Mouse (Mus musculus) stomach, embryonic 16.5 days (tissue): ENCODE data around the gene Atp5j2. TPM values are rescaled to one million over a fixed set of nuclear protein-coding genes. Genes with fewer than 3 reads are reported as not detected.

Source experiments
- ATAC-seq: fragments of 200-750 bp; cut with Nextera tagmentation; 2 replicates; pipeline ENCODE4 v1.8.0; 2017; ENCODE audit warnings: moderate number of reproducible peaks, moderate TSS enrichment; ENCODE audit not compliant: insufficient read depth, low FRiP score
- H3K27ac ChIP-seq: fragments of 300-500 bp; sonication (generic); 2 replicates; pipeline ENCODE4 v1.5.1; 2014; ENCODE audit warnings: low read length
- H3K27me3 ChIP-seq: fragments of 300-500 bp; sonication (generic); 2 replicates; pipeline ENCODE4 v1.6.1; 2014; ENCODE audit warnings: low read length, control low read depth, mixed read lengths; ENCODE audit not compliant: control insufficient read depth, insufficient read depth
- H3K36me3 ChIP-seq: fragments of 300-500 bp; sonication (generic); 2 replicates; pipeline ENCODE4 v1.6.1; 2014; ENCODE audit warnings: low read length; ENCODE audit not compliant: control insufficient read depth, insufficient read depth
- H3K4me1 ChIP-seq: fragments of 300-500 bp; sonication (generic); 2 replicates; pipeline ENCODE4 v1.6.1; 2014; ENCODE audit warnings: low read length, control low read depth, mixed read lengths; ENCODE audit not compliant: control insufficient read depth, insufficient read depth
- H3K4me2 ChIP-seq: fragments of 300-500 bp; sonication (generic); 2 replicates; pipeline ENCODE4 v1.6.1; 2014; ENCODE audit warnings: low read depth, low read length, mixed read lengths
- H3K4me3 ChIP-seq: fragments of 300-500 bp; sonication (generic); replicated peaks from 2 replicates; pipeline ENCODE4 v1.5.1; 2014; ENCODE audit warnings: mild to moderate bottlenecking, low read length
- H3K9ac ChIP-seq: fragments of 300-500 bp; sonication (generic); 2 replicates; pipeline ENCODE4 v1.6.1; 2014; ENCODE audit warnings: low read length
- H3K9me3 ChIP-seq: fragments of 300-500 bp; sonication (generic); replicated peaks from 2 replicates; pipeline ENCODE4 v1.6.1; 2016; ENCODE audit warnings: low read length, control low read depth; ENCODE audit not compliant: control insufficient read depth
- WGBS: fragments of 180-500 bp; shearing (Covaris S2); extraction: QIAGEN DNeasy Blood & Tissue Kit; methylation state at CpG from one replicate; pipeline ENCODE4 v1.1.7; 2014; 5-methylcytosine and 5-hydroxymethylcytosine counted together
- polyA plus RNA-seq: library from polyadenylated mRNA; unstranded; fragments of >200 nt; fragmentation: Nextera tagmentation; extraction: Ambion mirVana; gene quantifications from 2 replicates; pipeline ENCODE4 v1.2.1, GENCODE M21; 2015

The Atp5j2 gene
- polyA plus RNA-seq, 1 experiment from 2014 or later: 758 TPM

GRCm38 (mm10) chr5:145207385-145207784 lies 15.5 kb upstream of the Atp5j2 start:
- Histone ChIP-seq H3K4me3 (no peak overlapping the region), H3K9me3 (no peaks in the 10 kb centered on the region; the same call in 1 of the 2 replicates), H3K4me1 (peaks cover 10% of the 10 kb centered on the region), H3K4me2 (no peak overlapping the region), H3K36me3 (peaks cover 13% of the 10 kb centered on the region), H3K27ac (no peak overlapping the region), H3K27me3 (no peaks in the 10 kb centered on the region), H3K9ac (no peak overlapping the region)
- 93% methylated on average over 6 of the region's 6 CpGs for WGBS
- no peak for ATAC-seq

- 22% methylated on average over 9 of the region's 9 CpGs for WGBS
- Histone ChIP-seq H3K27ac (no peak overlapping the region), H3K4me2 (peak overlapping the region; percentile 64), H3K9ac (peak overlapping the region; percentile 20), H3K36me3 (peaks cover 5% of the 10 kb centered on the region), H3K4me3 (peak overlapping the region; percentile 83), H3K4me1 (peaks cover 13% of the 10 kb centered on the region), H3K27me3 (no peaks in the 10 kb centered on the region), H3K9me3 (no peaks in the 10 kb centered on the region; the same call in 1 of the 2 replicates)
- ATAC-seq: no peak
Observed at GRCm38 (mm10) chr5:145205041-145205440, 13.2 kb upstream of the Atp5j2 start.

GRCm38 (mm10) chr5:145203936-145204691 lies 12.3 kb upstream of the Atp5j2 start, which contains the start of gene Zkscan5:
Gene Zkscan5, plus strand, starts transcription at chr5:145204562.
- peak; percentile 97 for ATAC-seq
- Histone ChIP-seq H3K27me3 (no peaks in the 10 kb centered on the region), H3K4me3 (peak within 1 kb of the TSS; percentile 83), H3K27ac (peak within 1 kb of the TSS; percentile 95), H3K36me3 (peaks cover 5% of the 10 kb centered on the region; the same call in 1 of the 2 replicates), H3K9ac (peak within 1 kb of the TSS; percentile 81), H3K9me3 (no peaks in the 10 kb centered on the region; the same call in 1 of the 2 replicates), H3K4me2 (peak within 1 kb of the TSS; percentile 80), H3K4me1 (peaks cover 13% of the 10 kb centered on the region)
- WGBS: under 1% methylated on average over 22 of the region's 22 CpGs

GRCm38 (mm10) chr5:145202446-145202845 lies 10.6 kb upstream of the Atp5j2 start:
- no peaks in the 10 kb centered on the region for H3K9me3 ChIP-seq
- 50% methylated on average over 3 of the region's 3 CpGs for WGBS
- H3K4me2 ChIP-seq: no peak overlapping the region
- H3K27ac ChIP-seq: no peak overlapping the region
- H3K4me1 ChIP-seq: peaks cover 13% of the 10 kb centered on the region
- no peak overlapping the region for H3K4me3 ChIP-seq
- no peaks in the 10 kb centered on the region for H3K36me3 ChIP-seq
- no peaks in the 10 kb centered on the region for H3K27me3 ChIP-seq
- ATAC-seq: no peak
- H3K9ac ChIP-seq: no peak overlapping the region

- Histone ChIP-seq H3K4me2 (peak within 1 kb of the TSS; percentile 90), H3K4me3 (peak within 1 kb of the TSS; percentile 72), H3K27ac (peak within 1 kb of the TSS; percentile 31), H3K27me3 (no peaks in the 10 kb centered on the region), H3K4me1 (peaks cover 13% of the 10 kb centered on the region), H3K9ac (peak within 1 kb of the TSS; percentile 77), H3K36me3 (no peaks in the 10 kb centered on the region), H3K9me3 (no peaks in the 10 kb centered on the region)
- WGBS: 1% methylated on average over 37 of the region's 37 CpGs
- no peak for ATAC-seq
Observed at GRCm38 (mm10) chr5:145201321-145201991, 9.6 kb upstream of the Atp5j2 start, which contains the start of gene Zkscan14. Gene Zkscan14, minus strand, starts transcription at chr5:145201868.

GRCm38 (mm10) chr5:145200387-145200786 lies 8.5 kb upstream of the Atp5j2 start:
- ATAC-seq: no peak
- WGBS: 74% methylated on average over 7 of the region's 7 CpGs
- H3K4me2 ChIP-seq: peak overlapping the region; percentile 90
- peaks cover 5% of the 10 kb centered on the region; the same call in 1 of the 2 replicates for H3K36me3 ChIP-seq
- peaks cover 7% of the 10 kb centered on the region for H3K4me1 ChIP-seq
- no peak overlapping the region for H3K4me3 ChIP-seq
- H3K9me3 ChIP-seq: no peaks in the 10 kb centered on the region
- no peak overlapping the region for H3K9ac ChIP-seq
- H3K27ac ChIP-seq: no peak overlapping the region
- H3K27me3 ChIP-seq: no peaks in the 10 kb centered on the region

GRCm38 (mm10) chr5:145190875-145191798 lies 725 bp downstream of the Atp5j2 start:
- peaks cover 27% of the 10 kb centered on the region for H3K36me3 ChIP-seq
- H3K4me1 ChIP-seq: peaks cover 18% of the 10 kb centered on the region
- peak overlapping the region; percentile 72 for H3K4me3 ChIP-seq
- ATAC-seq: peak; percentile 94
- H3K27me3 ChIP-seq: no peaks in the 10 kb centered on the region
- peak overlapping the region; percentile 87 for H3K4me2 ChIP-seq
- H3K9me3 ChIP-seq: no peaks in the 10 kb centered on the region
- peak overlapping the region; percentile 89 for H3K27ac ChIP-seq
- under 1% methylated on average over 41 of the region's 41 CpGs for WGBS
- H3K9ac ChIP-seq: peak overlapping the region; percentile 91

GRCm38 (mm10) chr5:145190373-145190772 lies 1.5 kb downstream of the Atp5j2 start:
- peaks cover 18% of the 10 kb centered on the region for H3K4me1 ChIP-seq
- H3K36me3 ChIP-seq: peaks cover 22% of the 10 kb centered on the region
- 34% methylated on average over 5 of the region's 5 CpGs for WGBS
- H3K27ac ChIP-seq: no peak overlapping the region
- H3K4me3 ChIP-seq: peak overlapping the region; percentile 72
- peak overlapping the region; percentile 87 for H3K4me2 ChIP-seq
- no peaks in the 10 kb centered on the region for H3K9me3 ChIP-seq
- peak overlapping the region; percentile 91 for H3K9ac ChIP-seq
- 0 out of 2 replicates have a peak, but pooled peaks have one; percentile 7 for ATAC-seq
- no peaks in the 10 kb centered on the region for H3K27me3 ChIP-seq
